Mouse (Mus musculus): Measurements from ENCODE around the gene Lcn10. TPM values are rescaled to one million over a fixed set of nuclear protein-coding genes. Genes with fewer than 3 reads are reported as not detected.

The Lcn10 gene
- not detected in 2 replicates for polyA plus RNA-seq (2016; fragmentation: Nextera tagmentation; extraction: Ambion mirVana)

DNA sequence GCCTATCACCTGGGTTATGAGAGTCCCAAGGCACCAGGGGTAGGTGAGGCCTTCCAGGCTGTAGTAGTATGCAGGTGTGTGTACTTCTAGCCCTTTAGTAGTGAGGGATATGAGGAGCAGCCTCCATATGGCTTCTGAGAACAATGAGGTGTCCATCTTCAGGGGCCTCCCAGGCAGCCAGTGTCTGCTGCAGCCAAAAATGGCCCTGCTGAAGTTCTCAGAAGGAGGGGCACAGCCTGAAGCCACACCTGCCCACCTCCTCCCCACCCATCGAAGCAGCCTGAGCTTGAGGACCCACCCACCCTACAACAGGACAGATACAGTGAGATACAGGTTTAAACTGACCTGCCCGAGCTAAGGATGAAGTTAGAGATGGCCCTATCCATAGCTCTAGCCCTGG lies at the start of gene Lcn10:
Gene Lcn10 (plus strand): TSS at position 301 of the 400 bp plus-strand sequence.
- no peaks in the 10 kb centered on the region for H3K4me1 ChIP-seq
- WGBS, result 70% methylated on average over 2 of the region's 2 CpGs
- no peak within 1 kb of the TSS for H3K4me2 ChIP-seq (replicated peaks)
- no peak within 1 kb of the TSS for H3K27ac ChIP-seq
- H3K4me3 ChIP-seq, result no peak within 1 kb of the TSS
- no peaks in the 10 kb centered on the region for H3K36me3 ChIP-seq
- ATAC-seq (ENCODE audit: insufficient number of reproducible peaks, insufficient read depth, low FRiP score, low TSS enrichment), result no peak
- H3K9ac ChIP-seq, result no peak within 1 kb of the TSS
- no peaks in the 10 kb centered on the region for H3K9me3 ChIP-seq
- H3K27me3 ChIP-seq, result no peaks in the 10 kb centered on the region; the same call in 1 of the 2 replicates

GRCm38 (mm10) chr2:25633616-25634015 lies 48.9 kb upstream of the Lcn10 start:
- H3K4me2 ChIP-seq (replicated peaks), result no peak overlapping the region
- no peak overlapping the region for H3K4me3 ChIP-seq
- ATAC-seq (ENCODE audit: insufficient number of reproducible peaks, insufficient read depth, low FRiP score, low TSS enrichment), result no peak
- H3K9me3 ChIP-seq, result no peaks in the 10 kb centered on the region
- no peak overlapping the region for H3K27ac ChIP-seq
- WGBS, result 77% methylated on average over 3 of the region's 3 CpGs
- H3K27me3 ChIP-seq, result no peaks in the 10 kb centered on the region
- no peak overlapping the region for H3K9ac ChIP-seq
- no peaks in the 10 kb centered on the region for H3K4me1 ChIP-seq
- no peaks in the 10 kb centered on the region for H3K36me3 ChIP-seq

DNA sequence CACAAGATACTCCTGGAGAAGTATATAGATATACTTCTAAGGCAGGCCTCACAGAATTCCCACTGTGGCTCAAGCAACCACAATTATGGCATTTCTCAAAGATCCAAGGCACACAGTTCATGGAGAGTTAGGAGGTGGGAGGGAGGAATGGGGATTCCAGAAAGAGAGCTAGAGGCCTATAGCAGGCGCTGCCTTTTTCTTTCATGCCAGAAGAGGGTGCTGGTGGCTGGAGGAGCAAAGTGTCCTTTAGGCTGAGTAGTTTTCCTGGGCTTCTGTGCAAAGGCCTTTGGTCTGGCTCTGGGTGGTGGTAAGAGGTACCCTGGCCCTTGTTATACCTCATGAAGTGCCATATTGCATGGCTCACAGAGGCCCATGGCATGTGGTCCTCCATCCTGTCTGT lies 48.5 kb upstream of the Lcn10 start:
- Histone ChIP-seq H3K27ac (no peak overlapping the region), H3K4me1 (no peaks in the 10 kb centered on the region), H3K27me3 (no peaks in the 10 kb centered on the region), H3K4me2 (replicated peaks) (no peak overlapping the region), H3K9me3 (no peaks in the 10 kb centered on the region), H3K9ac (no peak overlapping the region), H3K36me3 (no peaks in the 10 kb centered on the region), H3K4me3 (no peak overlapping the region)
- ATAC-seq (ENCODE audit: insufficient number of reproducible peaks, insufficient read depth, low FRiP score, low TSS enrichment), result no peak
- 50% methylated on average over 1 of the region's 1 CpGs for WGBS

DNA sequence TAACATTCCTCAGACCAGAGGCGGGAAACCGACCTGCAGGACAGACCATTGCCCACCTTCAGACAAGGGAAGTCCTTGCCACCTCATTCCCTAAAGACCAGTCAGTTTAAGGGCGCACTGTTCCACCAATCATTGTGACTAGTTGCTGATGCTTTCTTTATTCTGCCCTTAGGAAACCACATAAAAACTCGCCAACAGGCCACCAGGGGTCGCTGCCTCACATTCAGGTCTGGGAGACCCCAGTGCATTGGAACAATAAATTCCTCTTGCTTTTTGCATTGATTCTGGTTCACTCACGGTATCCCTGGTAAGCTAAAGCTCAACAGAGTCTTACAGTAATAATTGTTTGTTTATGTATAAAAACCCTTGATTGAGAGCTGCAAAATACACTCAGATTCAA lies 42.6 kb upstream of the Lcn10 start:
- Histone ChIP-seq H3K4me2 (replicated peaks) (no peak overlapping the region), H3K36me3 (no peaks in the 10 kb centered on the region), H3K9ac (no peak overlapping the region), H3K27ac (no peak overlapping the region), H3K4me1 (no peaks in the 10 kb centered on the region), H3K4me3 (no peak overlapping the region), H3K27me3 (no peaks in the 10 kb centered on the region), H3K9me3 (no peaks in the 10 kb centered on the region)
- no peak for ATAC-seq (ENCODE audit: insufficient number of reproducible peaks, insufficient read depth, low FRiP score, low TSS enrichment)
- 16% methylated on average over 6 of the region's 6 CpGs for WGBS

GRCm38 (mm10) chr2:25652902-25653301 lies 29.6 kb upstream of the Lcn10 start, which contains the start of gene Lcn8:
Gene Lcn8 (plus strand): TSS chr2:25653120.
- Histone ChIP-seq H3K4me2 (replicated peaks) (no peak within 1 kb of the TSS), H3K4me3 (no peak within 1 kb of the TSS), H3K36me3 (no peaks in the 10 kb centered on the region), H3K9ac (no peak within 1 kb of the TSS), H3K9me3 (no peaks in the 10 kb centered on the region), H3K27me3 (no peaks in the 10 kb centered on the region), H3K27ac (no peak within 1 kb of the TSS), H3K4me1 (no peaks in the 10 kb centered on the region)
- WGBS, result 75% methylated on average over 2 of the region's 2 CpGs
- no peak for ATAC-seq (ENCODE audit: insufficient number of reproducible peaks, insufficient read depth, low FRiP score, low TSS enrichment)

GRCm38 (mm10) chr2:25654502-25654901 lies 28.0 kb upstream of the Lcn10 start:
- WGBS, result 24% methylated on average over 1 of the region's 1 CpGs
- Histone ChIP-seq H3K36me3 (no peaks in the 10 kb centered on the region), H3K27ac (no peak overlapping the region), H3K27me3 (no peaks in the 10 kb centered on the region), H3K9me3 (no peaks in the 10 kb centered on the region), H3K4me3 (no peak overlapping the region), H3K4me2 (replicated peaks) (no peak overlapping the region), H3K4me1 (no peaks in the 10 kb centered on the region), H3K9ac (no peak overlapping the region)
- ATAC-seq (ENCODE audit: insufficient number of reproducible peaks, insufficient read depth, low FRiP score, low TSS enrichment), result no peak

- no peak for ATAC-seq (ENCODE audit: insufficient number of reproducible peaks, insufficient read depth, low FRiP score, low TSS enrichment)
- H3K9ac ChIP-seq, result no peak overlapping the region
These were observed 25.8 kb upstream of the Lcn10 start for GRCm38 (mm10) chr2:25656691-25657090.

DNA sequence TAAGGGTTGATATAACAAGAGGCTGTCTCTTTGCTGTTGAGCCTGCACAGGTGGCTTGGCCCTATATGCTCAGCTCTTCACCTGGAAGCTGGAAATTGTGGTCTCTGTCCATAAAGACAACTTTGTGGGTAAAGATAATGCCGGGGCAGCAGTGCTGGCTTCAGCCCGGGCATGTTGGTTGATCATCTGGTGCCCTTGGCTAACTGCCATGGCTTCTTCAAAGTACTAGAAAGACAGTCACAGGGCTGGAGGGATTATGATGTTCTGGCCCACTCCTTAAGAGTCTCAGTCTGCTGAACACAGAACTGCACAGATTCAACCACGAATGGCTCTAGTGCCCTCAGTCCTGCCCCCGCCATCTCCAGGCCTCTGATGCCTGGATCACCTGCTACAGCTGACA lies 25.3 kb upstream of the Lcn10 start:
- Histone ChIP-seq H3K4me2 (replicated peaks) (no peak overlapping the region), H3K36me3 (no peaks in the 10 kb centered on the region), H3K9ac (no peak overlapping the region), H3K4me1 (no peaks in the 10 kb centered on the region), H3K4me3 (no peak overlapping the region), H3K27me3 (no peaks in the 10 kb centered on the region), H3K27ac (no peak overlapping the region), H3K9me3 (no peaks in the 10 kb centered on the region)
- no peak for ATAC-seq (ENCODE audit: insufficient number of reproducible peaks, insufficient read depth, low FRiP score, low TSS enrichment)
- 84% methylated on average over 4 of the region's 4 CpGs for WGBS

More at GRCm38 (mm10) chr2:25656691-25657090, 25.8 kb upstream of the Lcn10 start:
- H3K9me3 ChIP-seq, result no peaks in the 10 kb centered on the region
- no peak overlapping the region for H3K4me2 ChIP-seq (replicated peaks)
- no peaks in the 10 kb centered on the region for H3K36me3 ChIP-seq
- H3K4me1 ChIP-seq, result no peaks in the 10 kb centered on the region
- WGBS, result 84% methylated on average over 4 of the region's 4 CpGs
- H3K4me3 ChIP-seq, result no peak overlapping the region
- no peak overlapping the region for H3K27ac ChIP-seq
- H3K27me3 ChIP-seq, result no peaks in the 10 kb centered on the region

- Histone ChIP-seq H3K27ac (no peak within 1 kb of the TSS), H3K4me2 (replicated peaks) (no peak within 1 kb of the TSS), H3K9me3 (no peaks in the 10 kb centered on the region), H3K36me3 (no peaks in the 10 kb centered on the region), H3K27me3 (no peaks in the 10 kb centered on the region), H3K4me1 (no peaks in the 10 kb centered on the region), H3K4me3 (no peak within 1 kb of the TSS), H3K9ac (no peak within 1 kb of the TSS)
- ATAC-seq (ENCODE audit: insufficient number of reproducible peaks, insufficient read depth, low FRiP score, low TSS enrichment), result no peak
These were observed 24.9 kb upstream of the Lcn10 start, which contains the start of gene Lcn5 for GRCm38 (mm10) chr2:25657652-25658051. Gene Lcn5 (plus strand): TSS chr2:25657952.

DNA sequence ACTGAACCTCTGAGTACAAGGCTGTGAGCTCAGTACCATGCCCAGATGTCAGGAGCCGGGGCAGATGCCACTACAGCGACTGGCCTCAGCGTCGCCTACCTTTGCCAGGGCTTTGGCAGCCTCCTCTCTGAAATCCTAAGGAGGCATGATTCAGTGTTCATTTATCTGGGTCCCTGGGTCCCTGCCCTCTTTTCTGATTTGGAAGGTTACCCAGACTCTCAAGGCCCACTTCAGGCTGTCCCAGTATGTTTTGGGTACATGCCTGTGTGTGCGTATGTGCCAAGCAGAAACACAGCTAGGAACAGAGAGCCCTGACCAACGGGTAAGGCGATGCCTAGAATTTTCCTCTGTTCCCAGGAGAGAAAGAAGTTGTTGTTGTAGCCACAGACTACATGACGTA lies 22.2 kb upstream of the Lcn10 start:
- no peak overlapping the region for H3K27ac ChIP-seq
- no peaks in the 10 kb centered on the region for H3K27me3 ChIP-seq
- no peak for ATAC-seq (ENCODE audit: insufficient number of reproducible peaks, insufficient read depth, low FRiP score, low TSS enrichment)
- no peaks in the 10 kb centered on the region for H3K4me1 ChIP-seq
- no peaks in the 10 kb centered on the region for H3K9me3 ChIP-seq
- 79% methylated on average over 8 of the region's 8 CpGs for WGBS
- H3K36me3 ChIP-seq, result no peaks in the 10 kb centered on the region
- H3K9ac ChIP-seq, result no peak overlapping the region
- no peak overlapping the region for H3K4me2 ChIP-seq (replicated peaks)
- H3K4me3 ChIP-seq, result no peak overlapping the region

DNA sequence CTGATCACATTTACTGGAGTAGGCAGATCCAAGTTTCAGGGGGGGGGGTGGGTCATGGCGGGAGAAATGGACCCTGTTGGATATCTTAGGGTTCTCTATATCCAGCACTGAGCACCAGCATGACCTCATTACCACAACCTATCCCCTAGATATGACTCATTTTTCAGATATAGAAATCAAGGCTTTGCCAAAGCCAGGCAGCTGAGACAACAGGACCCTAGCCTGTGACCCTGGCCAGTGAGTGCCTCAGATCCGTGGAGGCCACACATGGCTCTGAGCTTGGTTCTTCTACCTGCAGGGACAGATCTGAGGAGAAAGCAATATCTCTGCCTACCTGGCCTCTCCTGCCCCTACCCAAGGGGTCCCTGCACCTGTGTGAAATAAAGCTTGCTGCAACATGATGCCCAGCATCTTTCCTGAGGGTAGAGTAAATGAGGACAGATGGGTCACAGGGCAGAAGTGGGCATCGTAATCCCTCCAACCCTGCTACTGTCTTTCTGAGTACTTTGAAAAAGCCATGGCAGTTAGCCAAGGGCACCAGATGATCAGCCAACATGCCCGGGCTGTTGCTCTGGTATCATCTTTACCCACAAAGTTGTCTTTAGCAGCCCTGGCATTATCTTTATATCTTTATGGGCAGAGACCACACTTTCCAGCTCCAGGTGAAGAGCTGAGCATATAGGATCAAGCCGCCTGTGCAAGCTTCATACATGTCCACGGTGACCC lies 21.1 kb upstream of the Lcn10 start:
- no peak for ATAC-seq (ENCODE audit: insufficient number of reproducible peaks, insufficient read depth, low FRiP score, low TSS enrichment)
- Histone ChIP-seq H3K36me3 (no peaks in the 10 kb centered on the region), H3K27me3 (no peaks in the 10 kb centered on the region), H3K4me1 (no peaks in the 10 kb centered on the region), H3K27ac (no peak overlapping the region), H3K4me3 (no peak overlapping the region), H3K9ac (no peak overlapping the region), H3K9me3 (no peaks in the 10 kb centered on the region), H3K4me2 (replicated peaks) (no peak overlapping the region)
- 86% methylated on average over 6 of the region's 6 CpGs for WGBS

DNA sequence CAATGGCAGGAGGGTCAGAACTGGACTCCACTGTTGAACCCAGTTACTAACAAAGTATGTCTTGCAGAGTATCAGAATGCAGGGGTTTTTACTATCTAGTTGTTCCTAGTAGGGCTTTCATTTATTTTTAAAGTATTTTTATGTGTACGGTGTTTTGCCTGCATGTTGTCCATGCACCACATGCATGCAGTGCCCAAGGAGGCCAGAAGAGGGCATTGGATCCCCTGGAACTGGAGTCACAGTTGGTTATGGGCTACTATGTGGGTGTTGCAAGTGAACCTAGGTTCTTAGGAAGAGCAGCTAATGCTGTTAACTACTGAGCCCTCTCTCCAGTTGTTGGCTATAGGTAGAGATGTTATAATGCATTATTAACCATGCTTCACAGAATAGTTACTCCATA lies 19.0 kb upstream of the Lcn10 start:
- no peaks in the 10 kb centered on the region for H3K9me3 ChIP-seq
- no peak overlapping the region for H3K4me3 ChIP-seq
- no peaks in the 10 kb centered on the region for H3K4me1 ChIP-seq
- H3K4me2 ChIP-seq (replicated peaks), result no peak overlapping the region
- no peak for ATAC-seq (ENCODE audit: insufficient number of reproducible peaks, insufficient read depth, low FRiP score, low TSS enrichment)
- 72% methylated on average over 1 of the region's 1 CpGs for WGBS
- no peaks in the 10 kb centered on the region for H3K36me3 ChIP-seq
- H3K27me3 ChIP-seq, result no peaks in the 10 kb centered on the region
- no peak overlapping the region for H3K9ac ChIP-seq
- H3K27ac ChIP-seq, result no peak overlapping the region

Data from embryonic facial prominence, embryonic 12.5 days (tissue).